ENCODE assay signal across 8 mouse cellular contexts in the genomic region with DNA sequence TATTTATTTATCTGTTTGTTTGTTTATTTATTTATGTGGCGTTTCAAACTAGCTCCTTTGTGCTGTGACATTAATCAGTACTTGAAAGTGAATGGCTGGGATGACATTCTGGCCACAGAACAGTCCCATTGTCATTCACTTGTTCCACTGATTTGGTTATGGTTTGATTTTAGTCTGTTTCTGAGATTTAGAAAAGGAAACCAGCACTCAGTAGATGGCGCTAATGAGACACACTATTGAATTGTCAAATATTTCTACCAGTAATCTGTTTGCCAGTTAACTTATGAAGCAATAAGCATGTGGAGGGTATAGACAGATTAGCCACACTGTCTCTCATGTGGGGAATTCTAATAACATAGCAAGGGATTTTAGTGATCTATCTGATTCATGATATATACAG. TPM values are rescaled to one million over a fixed set of nuclear protein-coding genes. Genes with fewer than 3 reads are reported as not detected.
A peak's percentile ranks its signal among the peaks of the same experiment; 100 is the strongest.
DNase-seq lines count a peak whose midpoint lies in the region; ATAC-seq lines count a peak whose summit lies in the region.

No protein-coding gene starts in this region.

- ATAC-seq in frontal cortex, adult (ENCODE audit: low TSS enrichment): peak; percentile 87

- DNase-seq in frontal cortex, postnatal 14 days (ENCODE audit: low spot score in 2 of 2): no peak
- DNase-seq in ovary, postnatal 14 days (ENCODE audit: low spot score): peak; percentile 13
- no peak for DNase-seq in ovary, postnatal 10 days (ENCODE audit: low spot score)
- DNase-seq in cerebellum, adult 9-10 months: peak; percentile 28
- peak; percentile 3 to 87 for DNase-seq in layer of hippocampus, adult 18-20 months (ENCODE audit: low spot score in 2 of 2)
- DNase-seq in naive thymus-derived CD4-positive, alpha-beta T cell, adult 2 months (ENCODE audit: low read depth): peak; percentile 28
- no peak for DNase-seq in neural tube, embryonic 10.5 days (ENCODE audit: extremely low spot score, low spot score)

RNA-seq across cellular contexts. Expression of gene Gje1, which starts 16.3 kb away (rescaled TPM):
- total RNA-seq in layer of hippocampus, adult 18-20 months (2021): not detected

RNA-seq across cellular contexts. Expression of gene Nmbr, which starts 28.9 kb away (rescaled TPM):
- total RNA-seq in layer of hippocampus, adult 18-20 months (2021): 1 to 10 TPM; 3.7 to 5.8 TPM

RNA-seq across cellular contexts. Expression of gene Vta1, which starts 28.9 kb away (rescaled TPM):
- total RNA-seq in layer of hippocampus, adult 18-20 months (2021): 10 to 100 TPM; 68.3 to 70.9 TPM

Comparison
In these comparisons a context has a peak if more than half of its experiments do, and no peak if none do; other contexts are left out.
1. DNase-seq: peak in ovary, postnatal 14 days (single experiment), cerebellum, adult 9-10 months (single experiment), layer of hippocampus, adult 18-20 months (2 of 2) and naive thymus-derived CD4-positive, alpha-beta T cell, adult 2 months (single experiment); none in frontal cortex, postnatal 14 days (0 of 2), ovary, postnatal 10 days (single experiment) and neural tube, embryonic 10.5 days (single experiment).